Comparison of ENCODE assay signal across 26 mouse cellular contexts in genomic region chr2:5301286-5301685, GRCm38 (mm10).
"Had no signal": no experiment of that assay in that cellular context is flagged by ENCODE, and none has a peak within 500 bp of the region (broad histone marks: within the 10 kb centered on the region; RNA-seq: fewer than 3 reads in every experiment).

No protein-coding gene starts in this region.

- H3K4me3 ChIP-seq: heart, embryonic 13.5 days; heart, embryonic 15.5 days; hindbrain, embryonic 13.5 days; hindbrain, embryonic 15.5 days; kidney, embryonic 15.5 days; limb, embryonic 10.5 days; limb, embryonic 12.5 days; liver, embryonic 13.5 days had no signal

- H3K9me3 ChIP-seq: heart, embryonic 13.5 days; heart, embryonic 15.5 days; hindbrain, embryonic 13.5 days; hindbrain, embryonic 15.5 days; kidney, embryonic 15.5 days; limb, embryonic 10.5 days; limb, embryonic 12.5 days; liver, embryonic 13.5 days had no signal

- H3K9ac ChIP-seq: heart, embryonic 13.5 days; heart, embryonic 15.5 days; hindbrain, embryonic 13.5 days; hindbrain, embryonic 15.5 days; kidney, embryonic 15.5 days; limb, embryonic 12.5 days; liver, embryonic 13.5 days had no signal

- H3K27me3 ChIP-seq: heart, embryonic 13.5 days; heart, embryonic 15.5 days; hindbrain, embryonic 13.5 days; hindbrain, embryonic 15.5 days; kidney, embryonic 15.5 days; limb, embryonic 12.5 days; liver, embryonic 13.5 days had no signal

- H3K4me1 ChIP-seq: heart, embryonic 13.5 days; heart, embryonic 15.5 days; hindbrain, embryonic 13.5 days; hindbrain, embryonic 15.5 days; kidney, embryonic 15.5 days; limb, embryonic 10.5 days; limb, embryonic 12.5 days; liver, embryonic 13.5 days had no signal

- DNase-seq: gastrocnemius, postnatal 14 days; gastrocnemius, postnatal 36 days; heart, adult 18-20 months; heart, postnatal 14 days; heart, postnatal 36 days; kidney, adult 11 months; kidney, adult 2 months; kidney, adult 9 months; kidney, postnatal 14 days; kidney, postnatal 36 days; layer of hippocampus, adult 9-11 months; layer of hippocampus, postnatal 36 days; liver; liver, embryonic 13.5 days had no signal

- H3K27ac ChIP-seq: heart, embryonic 13.5 days; heart, embryonic 15.5 days; hindbrain, embryonic 13.5 days; hindbrain, embryonic 15.5 days; hindbrain, postnatal 0 days; kidney, embryonic 15.5 days; kidney, postnatal 0 days; limb, embryonic 10.5 days; limb, embryonic 12.5 days; liver, embryonic 13.5 days had no signal

- ATAC-seq: hindbrain, postnatal 0 days; intestine, embryonic 16.5 days had no signal

- H3K36me3 ChIP-seq: heart, embryonic 13.5 days; heart, embryonic 15.5 days; kidney, embryonic 15.5 days; limb, embryonic 10.5 days; limb, embryonic 12.5 days; liver, embryonic 13.5 days had no signal

- H3K4me2 ChIP-seq: heart, embryonic 11.5 days; heart, embryonic 13.5 days; heart, embryonic 15.5 days; hindbrain, embryonic 13.5 days; hindbrain, embryonic 15.5 days; kidney, embryonic 15.5 days; limb, embryonic 12.5 days; liver, embryonic 11.5 days; liver, embryonic 13.5 days had no signal
